Comparison of ENCODE assay signal across 16 mouse cellular contexts in genomic region chr1:106155702-106156101, GRCm38 (mm10). TPM values are rescaled to one million over a fixed set of nuclear protein-coding genes. Genes with fewer than 3 reads are reported as not detected.
A peak's percentile ranks its signal among the peaks of the same experiment; 100 is the strongest.
DNase-seq lines count a peak whose midpoint lies in the region; ATAC-seq and TF ChIP-seq lines count a peak whose summit lies in the region.
"Had no signal": no experiment of that assay in that cellular context is flagged by ENCODE, and none has a peak within 500 bp of the region (broad histone marks: within the 10 kb centered on the region; RNA-seq: fewer than 3 reads in every experiment).

No protein-coding gene starts in this region.

- ATAC-seq in hindbrain, postnatal 0 days, result no peak
- peak; percentile 57 for ATAC-seq in lung, postnatal 0 days

- H3K27ac ChIP-seq in hindbrain, postnatal 0 days, result peak overlapping the region; percentile 58; the same call in 1 of the 2 replicates
- no peak overlapping the region for H3K27ac ChIP-seq in hindbrain, embryonic 10.5 days
- H3K27ac ChIP-seq in left cerebral cortex, adult 2 months, result peak overlapping the region; percentile 29
- no peak overlapping the region for H3K27ac ChIP-seq in lung, postnatal 0 days (ENCODE audit: low read length)
- 0 out of 2 replicates have a peak overlapping the region, but pooled peaks have one; percentile 70 for H3K27ac ChIP-seq in cortical plate, adult 2 months (ENCODE audit: insufficient read depth, low read length)
- H3K27ac ChIP-seq: embryonic facial prominence, embryonic 10.5 days; embryonic facial prominence, embryonic 12.5 days; forebrain, embryonic 13.5 days; forebrain, embryonic 15.5 days had no signal

- DNase-seq in hindbrain, postnatal 0 days (ENCODE audit: low spot score), result no peak
- no peak for DNase-seq in hindbrain, embryonic 10.5 days (ENCODE audit: low spot score)
- DNase-seq in left cerebral cortex, adult 2 months (ENCODE audit: extremely low spot score in 1 of 2, low spot score in 2 of 2), result no peak
- no peak for DNase-seq in left cerebral cortex, adult 8-10 months (ENCODE audit: low spot score in 2 of 2)
- DNase-seq in lung, postnatal 0 days (ENCODE audit: low spot score), result peak; percentile 37
- DNase-seq in lung, postnatal 4 days, result no peak
- no peak for DNase-seq in frontal cortex, postnatal 36 days (ENCODE audit: low spot score in 2 of 2)
- DNase-seq: adrenal gland, adult 2 months; adrenal gland, postnatal 10 days; adrenal gland, postnatal 25 days had no signal

- H3K4me3 ChIP-seq in hindbrain, postnatal 0 days (ENCODE audit: low read length), result no peak overlapping the region
- no peak overlapping the region for H3K4me3 ChIP-seq in hindbrain, embryonic 10.5 days
- no peak overlapping the region for H3K4me3 ChIP-seq in left cerebral cortex, adult 2 months
- no peak overlapping the region for H3K4me3 ChIP-seq in lung, postnatal 0 days (ENCODE audit: low read depth, low read length)
- no peak overlapping the region for H3K4me3 ChIP-seq in cortical plate, adult 2 months (ENCODE audit: insufficient read depth, low read length)
- H3K4me3 ChIP-seq: embryonic facial prominence, embryonic 10.5 days; embryonic facial prominence, embryonic 12.5 days; forebrain, embryonic 13.5 days; forebrain, embryonic 15.5 days had no signal

- H3K4me1 ChIP-seq in hindbrain, postnatal 0 days (ENCODE audit: insufficient read depth, low read length), result no peaks in the 10 kb centered on the region
- H3K4me1 ChIP-seq in hindbrain, embryonic 10.5 days (replicated peaks), result peaks cover 8% of the 10 kb centered on the region; the same call in 1 of the 2 replicates
- H3K4me1 ChIP-seq in lung, postnatal 0 days (ENCODE audit: insufficient read depth, low read depth, low read length), result no peaks in the 10 kb centered on the region
- no peaks in the 10 kb centered on the region for H3K4me1 ChIP-seq in cortical plate, adult 2 months (ENCODE audit: control insufficient read depth, insufficient read depth, low read length)
- H3K4me1 ChIP-seq: embryonic facial prominence, embryonic 12.5 days had no signal

- no peak overlapping the region for H3K9ac ChIP-seq in hindbrain, postnatal 0 days (replicated peaks; ENCODE audit: low read length)
- H3K9ac ChIP-seq in lung, postnatal 0 days (replicated peaks; ENCODE audit: low read depth), result no peak overlapping the region
- H3K9ac ChIP-seq: embryonic facial prominence, embryonic 12.5 days; forebrain, embryonic 13.5 days; forebrain, embryonic 15.5 days; forebrain, postnatal 0 days had no signal

- no peak overlapping the region for H3K4me2 ChIP-seq in hindbrain, postnatal 0 days (ENCODE audit: low read depth, low read length)
- no peak overlapping the region for H3K4me2 ChIP-seq in lung, postnatal 0 days (replicated peaks; ENCODE audit: low read depth, low read length)
- H3K4me2 ChIP-seq: embryonic facial prominence, embryonic 12.5 days; forebrain, embryonic 13.5 days; forebrain, embryonic 15.5 days had no signal

- H3K36me3 ChIP-seq in hindbrain, postnatal 0 days (ENCODE audit: insufficient read depth, low read length), result no peaks in the 10 kb centered on the region
- H3K36me3 ChIP-seq in hindbrain, embryonic 10.5 days, result no peaks in the 10 kb centered on the region
- no peaks in the 10 kb centered on the region for H3K36me3 ChIP-seq in lung, postnatal 0 days (ENCODE audit: insufficient read depth, low read length)
- H3K36me3 ChIP-seq: embryonic facial prominence, embryonic 10.5 days; embryonic facial prominence, embryonic 12.5 days; forebrain, embryonic 15.5 days had no signal

- TF ChIP-seq CTCF in hindbrain, postnatal 0 days (IDR thresholded peaks at IDR 0.05; ENCODE audit: low read depth), result no peak
- TF ChIP-seq CTCF in left cerebral cortex, adult 2 months (IDR thresholded peaks at IDR 0.05), result no peak
- no peak for TF ChIP-seq CTCF in lung, postnatal 0 days (IDR thresholded peaks at IDR 0.05)
- no peak for TF ChIP-seq CTCF in cortical plate, adult 2 months (IDR thresholded peaks at IDR 0.05; ENCODE audit: extremely low read depth, insufficient read depth, low read length)

- no peaks in the 10 kb centered on the region for H3K27me3 ChIP-seq in hindbrain, postnatal 0 days (ENCODE audit: insufficient read depth, low read length)
- no peaks in the 10 kb centered on the region for H3K27me3 ChIP-seq in hindbrain, embryonic 10.5 days (ENCODE audit: insufficient read depth, poor library complexity, severe bottlenecking)
- H3K27me3 ChIP-seq in lung, postnatal 0 days (replicated peaks; ENCODE audit: insufficient read depth, low read length), result no peaks in the 10 kb centered on the region
- H3K27me3 ChIP-seq: embryonic facial prominence, embryonic 12.5 days; forebrain, embryonic 13.5 days; forebrain, embryonic 15.5 days had no signal

- intact Hi-C loops in left cerebral cortex, adult 2 months (cut with DNase I), result loop anchor here (5.0 kb wide), 1 partner anchor 83 kb away; no protein-coding TSS in a partner anchor

- TF ChIP-seq EP300 in lung, postnatal 0 days (IDR thresholded peaks at IDR 0.05), result 0 out of 2 replicates have a peak, but pooled peaks have one; percentile 11

- H3K9me3 ChIP-seq in hindbrain, postnatal 0 days (ENCODE audit: low read length), result no peaks in the 10 kb centered on the region
- H3K9me3 ChIP-seq in hindbrain, embryonic 10.5 days, result no peaks in the 10 kb centered on the region
- no peaks in the 10 kb centered on the region for H3K9me3 ChIP-seq in lung, postnatal 0 days (ENCODE audit: low read length)
- H3K9me3 ChIP-seq: embryonic facial prominence, embryonic 10.5 days; embryonic facial prominence, embryonic 12.5 days; forebrain, embryonic 13.5 days; forebrain, embryonic 15.5 days had no signal

- TF ChIP-seq POLR2A in cortical plate, adult 2 months (IDR thresholded peaks at IDR 0.05; ENCODE audit: extremely low read depth, insufficient read depth, low read length), result no peak

- 77% methylated on average over 6 of the region's 6 CpGs for WGBS in hindbrain, postnatal 0 days
- 85% methylated on average over 6 of the region's 6 CpGs for WGBS in hindbrain, embryonic 10.5 days
- 62% methylated on average over 6 of the region's 6 CpGs for WGBS in lung, postnatal 0 days

RNA-seq across cellular contexts. Expression of gene Phlpp1, which starts 15.8 kb away (rescaled TPM):
- total RNA-seq in hindbrain, postnatal 0 days (2014; rRNA removed), result 38.0 and 38.1 TPM in 2 replicates
- polyA plus RNA-seq in hindbrain, postnatal 0 days (2015; fragmentation: Nextera tagmentation; extraction: Ambion mirVana), result 6.0 and 6.4 TPM in 2 replicates
- 4.8 and 6.8 TPM in 2 replicates for polyA plus RNA-seq in hindbrain, embryonic 10.5 days (2016; fragmentation: Nextera tagmentation; extraction: Ambion mirVana)
- 10 to 100 TPM; 63.1 to 68.4 TPM for total RNA-seq in left cerebral cortex, adult 2 months (2021)
- total RNA-seq in left cerebral cortex, adult 8-10 months (2022), result 10 to 100 TPM; 69.4 to 81.7 (median 75.3) TPM
- polyA plus RNA-seq in lung, postnatal 0 days (2015; fragmentation: Nextera tagmentation; extraction: Ambion mirVana), result 4.3 and 5.0 TPM in 2 replicates
- 47.1 and 49.8 TPM in 2 replicates for polyA plus RNA-seq in cortical plate, adult 2 months (2012; rRNA removed)

Comparison
In these comparisons a context has a peak if more than half of its experiments do, and no peak if none do; other contexts are left out.
1. H3K27ac ChIP-seq: peak in hindbrain, postnatal 0 days (single experiment), left cerebral cortex, adult 2 months (single experiment) and cortical plate, adult 2 months (single experiment); none in hindbrain, embryonic 10.5 days (single experiment) and lung, postnatal 0 days (single experiment).